Mouse (Mus musculus): ENCODE measurements at regions not wholly inside any gene's neighbourhood (a gene's known extent, or its start where the extent isn't known, plus 50 kb on each side); places are given as distances from the start of the nearest gene placed in this dataset.

DNA sequence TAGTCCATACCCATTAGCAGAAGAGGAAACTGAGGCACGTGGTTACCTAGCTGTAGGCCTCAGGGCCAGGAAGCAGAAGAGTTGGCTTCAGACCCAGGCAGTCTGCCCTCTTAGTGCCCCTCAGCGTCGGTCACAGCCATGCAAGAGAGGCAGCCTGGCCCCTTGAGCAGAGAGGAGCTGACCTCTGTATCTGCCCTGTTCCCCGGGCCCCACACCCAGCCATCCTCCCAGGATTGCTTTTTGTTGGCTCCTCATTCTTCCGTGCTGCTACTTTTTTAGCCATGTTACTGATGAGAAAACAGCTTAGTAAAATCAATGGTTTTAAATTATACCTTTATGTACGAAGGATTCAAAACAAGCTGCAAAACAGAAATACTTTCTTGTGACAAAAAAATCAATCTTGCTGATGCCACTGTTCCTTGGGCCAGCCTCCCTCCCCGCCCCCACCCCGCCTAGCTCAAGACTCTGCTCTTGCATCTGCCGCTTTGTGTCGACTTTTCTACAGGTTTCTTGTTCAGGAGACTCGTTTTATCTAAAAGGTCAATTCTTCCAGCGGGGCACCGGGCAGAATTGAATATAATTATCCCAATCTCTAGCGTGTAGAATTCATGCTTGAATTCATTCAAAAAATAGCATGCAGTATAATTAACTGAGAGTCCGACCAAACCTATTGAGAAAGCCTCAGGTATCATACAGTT, 70.8 kb downstream of the Sall1 start:
- no peak for DNase-seq (ENCODE audit: low spot score in 2 of 2)

- DNase-seq (ENCODE audit: low spot score in 2 of 2) = no peak
Observed at GRCm38 (mm10) chr8:88958843-88959242, 85.1 kb downstream of the Sall1 start.

DNA sequence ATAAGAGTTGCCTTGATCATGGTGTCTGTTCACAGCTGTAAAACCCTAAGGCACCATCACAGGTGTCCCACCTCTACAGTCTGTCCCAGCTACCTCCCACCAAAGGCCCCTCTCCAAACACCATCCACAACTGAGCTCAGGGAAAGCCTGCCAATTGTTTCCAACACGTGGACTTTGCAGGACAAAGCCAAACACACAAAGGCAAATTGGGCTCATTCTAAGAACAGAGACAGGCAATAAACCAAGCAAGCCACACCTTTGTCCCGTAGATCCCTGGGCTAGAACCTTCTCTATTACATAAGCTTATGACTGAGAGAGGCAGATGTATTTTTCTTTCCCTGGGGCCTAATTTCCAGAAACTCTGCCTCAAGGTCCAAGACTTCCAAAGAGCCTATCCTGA, 90.8 kb downstream of the Sall1 start:
- no peak for DNase-seq (ENCODE audit: low spot score in 2 of 2)

GRCm38 (mm10) chr8:88951829-88952155, 92.2 kb downstream of the Sall1 start:
- DNase-seq (ENCODE audit: low spot score in 2 of 2) = no peak

DNA sequence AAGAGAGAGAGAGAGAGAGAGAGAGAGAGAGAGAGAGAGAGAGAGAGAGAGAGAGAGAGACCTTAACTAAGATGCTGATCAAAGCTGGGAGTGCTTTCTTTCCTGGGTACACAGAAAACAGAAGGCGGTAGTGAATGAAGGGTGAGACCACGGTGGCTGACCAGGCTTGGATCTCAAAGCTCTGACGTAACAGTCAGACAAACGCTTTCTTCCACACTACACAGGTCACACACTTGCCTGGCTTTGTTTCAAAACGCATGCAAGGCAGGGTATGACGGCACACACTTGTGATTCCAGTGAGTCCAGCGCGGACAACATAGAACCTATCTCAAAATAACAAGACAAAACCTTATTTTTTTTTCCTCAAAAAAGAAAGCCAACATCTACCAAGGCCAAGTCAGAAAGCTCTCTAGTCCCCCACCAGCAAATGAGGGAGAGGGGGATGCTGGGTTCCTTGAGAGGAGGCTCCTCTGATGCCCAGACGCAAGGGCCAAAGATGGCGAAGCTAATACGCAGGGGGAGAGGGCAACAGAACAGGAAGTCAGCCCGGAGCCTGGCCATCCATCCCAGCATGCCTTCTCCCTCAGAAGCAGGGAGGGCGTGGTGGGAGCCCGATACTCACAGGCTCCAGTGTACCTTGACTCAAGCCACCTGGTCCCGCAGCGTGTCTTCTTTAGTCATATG, 92.7 kb downstream of the Sall1 start:
- no peak for DNase-seq (ENCODE audit: low spot score in 2 of 2)

- DNase-seq (ENCODE audit: low spot score in 2 of 2) = no peak
Observed at GRCm38 (mm10) chr8:88949975-88950374, 94.0 kb downstream of the Sall1 start.

DNA sequence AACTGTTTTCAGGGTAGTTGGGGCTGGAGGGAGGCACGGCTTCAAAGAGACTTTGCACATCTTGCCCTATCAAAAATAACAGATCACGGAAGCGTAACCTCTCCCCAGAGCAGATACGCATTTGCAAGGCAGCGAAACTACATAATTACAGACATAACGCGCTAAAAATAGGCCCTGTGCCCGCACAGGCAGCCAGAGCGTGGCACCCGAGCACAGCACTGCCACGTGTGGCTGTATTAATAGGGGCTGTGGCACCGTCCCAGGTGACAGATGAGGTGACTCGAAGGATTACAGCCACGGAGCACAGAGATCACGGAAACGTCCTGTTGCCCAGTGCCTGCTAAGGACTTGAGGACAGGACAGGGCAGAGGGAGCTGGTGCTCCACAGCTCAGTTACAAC, 95.0 kb downstream of the Sall1 start:
- DNase-seq (ENCODE audit: low spot score in 2 of 2) = peak in 1 of 2 experiments; percentile 5

DNA sequence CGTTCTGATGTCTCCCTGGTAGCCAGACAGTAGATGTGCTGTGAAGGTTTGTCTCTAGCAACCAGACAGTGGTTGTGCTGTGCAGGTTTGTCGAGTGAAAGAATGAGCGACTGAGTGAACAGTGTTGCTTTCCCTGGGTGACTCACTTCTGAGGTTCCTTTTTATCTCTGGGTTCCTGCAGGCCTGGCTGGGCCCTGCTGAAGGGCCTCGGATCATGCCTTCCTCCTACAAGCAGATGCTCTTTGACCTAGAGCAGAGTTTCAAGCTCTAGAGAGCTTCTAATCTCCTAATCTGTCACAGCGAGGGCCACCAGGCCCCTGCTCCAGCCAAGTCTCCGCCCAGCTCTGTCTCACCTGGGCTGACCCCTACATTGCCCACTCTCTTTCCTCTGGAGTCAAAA, 95.6 kb downstream of the Sall1 start:
- DNase-seq (ENCODE audit: low spot score in 2 of 2) = no peak

GRCm38 (mm10) chr8:88947384-88947783, 96.6 kb downstream of the Sall1 start:
- DNase-seq (ENCODE audit: low spot score in 2 of 2) = no peak

GRCm38 (mm10) chr8:88945656-88946055, 98.3 kb downstream of the Sall1 start:
- DNase-seq (ENCODE audit: low spot score in 2 of 2) = no peak

DNA sequence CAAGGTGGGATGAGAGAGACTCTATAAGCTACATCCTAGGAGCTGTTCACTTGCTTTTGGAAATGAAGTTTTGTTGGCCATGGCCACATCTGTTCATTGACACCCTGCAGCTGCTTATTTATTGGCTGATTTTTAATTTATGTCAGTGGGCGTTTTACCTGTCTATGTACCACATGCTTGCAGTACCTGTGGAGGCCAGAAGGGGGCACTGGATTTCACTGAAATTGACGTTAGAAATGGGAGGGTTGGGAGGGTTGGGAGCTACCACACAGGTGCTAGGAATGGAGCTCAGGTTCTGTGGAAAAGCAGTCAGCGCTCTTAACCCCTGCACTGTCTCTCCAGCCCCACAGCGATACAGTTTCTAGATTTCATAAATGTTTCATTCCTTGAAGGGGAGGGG, 99.9 kb downstream of the Sall1 start:
- DNase-seq (ENCODE audit: low spot score in 2 of 2) = no peak

DNA sequence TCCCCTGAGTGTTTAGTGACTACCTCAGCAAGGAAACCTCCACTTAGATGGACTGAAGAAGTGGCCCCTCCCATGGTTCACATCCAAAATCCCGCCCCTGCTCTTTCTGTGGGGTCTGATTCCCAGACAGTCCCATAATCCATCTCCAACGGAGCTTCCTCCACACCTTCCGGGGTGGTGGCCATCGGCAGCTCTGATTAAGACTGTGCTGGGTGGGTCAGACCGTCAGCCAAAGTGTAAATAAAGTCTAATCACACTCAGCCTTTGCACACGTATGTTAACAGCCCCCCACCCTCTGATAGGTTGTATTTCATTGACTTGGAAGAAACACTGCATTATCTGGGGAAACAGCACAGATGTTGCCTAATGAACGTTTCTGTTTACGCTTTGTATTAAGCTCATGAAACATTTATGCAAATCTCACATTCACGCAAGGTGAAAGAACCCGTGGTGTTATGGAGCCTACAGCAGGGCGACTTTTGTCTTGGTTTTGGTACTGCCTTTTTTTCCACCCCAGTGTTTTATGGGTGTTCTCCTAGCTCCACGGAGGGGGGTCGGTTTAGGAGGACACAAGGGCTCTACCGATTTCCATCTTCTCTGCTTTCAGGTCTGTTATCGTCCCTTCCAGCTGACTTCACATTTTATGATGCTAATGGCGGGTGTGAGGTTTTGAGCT, 104.8 kb downstream of the Sall1 start:
- no peak for DNase-seq (ENCODE audit: low spot score in 2 of 2)

- DNase-seq (ENCODE audit: low spot score in 2 of 2) = no peak
Observed at GRCm38 (mm10) chr8:88934708-88935107, 109.3 kb downstream of the Sall1 start.

DNA sequence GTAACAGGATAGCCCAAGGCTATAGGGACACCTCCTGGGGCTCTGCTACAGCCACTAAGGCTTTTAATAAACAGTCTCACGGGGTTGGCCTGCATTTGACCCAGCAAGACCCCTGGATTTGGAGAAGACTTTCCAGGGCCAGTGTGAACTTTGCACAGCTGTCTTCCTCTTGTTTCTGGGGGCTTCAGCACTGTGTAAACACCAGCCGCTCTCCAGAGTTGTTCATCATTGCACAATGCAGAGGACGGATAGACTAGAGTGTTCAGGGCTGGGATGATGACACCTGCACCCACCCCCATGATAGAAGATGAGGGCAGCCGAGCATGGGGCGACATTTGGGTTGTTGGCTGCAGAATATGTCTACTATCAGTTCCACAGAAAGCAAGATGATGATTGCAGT, 112.9 kb downstream of the Sall1 start:
- DNase-seq (ENCODE audit: low spot score in 2 of 2) = no peak

GRCm38 (mm10) chr8:88930370-88930769, 113.6 kb downstream of the Sall1 start:
- DNase-seq (ENCODE audit: low spot score in 2 of 2) = no peak

DNA sequence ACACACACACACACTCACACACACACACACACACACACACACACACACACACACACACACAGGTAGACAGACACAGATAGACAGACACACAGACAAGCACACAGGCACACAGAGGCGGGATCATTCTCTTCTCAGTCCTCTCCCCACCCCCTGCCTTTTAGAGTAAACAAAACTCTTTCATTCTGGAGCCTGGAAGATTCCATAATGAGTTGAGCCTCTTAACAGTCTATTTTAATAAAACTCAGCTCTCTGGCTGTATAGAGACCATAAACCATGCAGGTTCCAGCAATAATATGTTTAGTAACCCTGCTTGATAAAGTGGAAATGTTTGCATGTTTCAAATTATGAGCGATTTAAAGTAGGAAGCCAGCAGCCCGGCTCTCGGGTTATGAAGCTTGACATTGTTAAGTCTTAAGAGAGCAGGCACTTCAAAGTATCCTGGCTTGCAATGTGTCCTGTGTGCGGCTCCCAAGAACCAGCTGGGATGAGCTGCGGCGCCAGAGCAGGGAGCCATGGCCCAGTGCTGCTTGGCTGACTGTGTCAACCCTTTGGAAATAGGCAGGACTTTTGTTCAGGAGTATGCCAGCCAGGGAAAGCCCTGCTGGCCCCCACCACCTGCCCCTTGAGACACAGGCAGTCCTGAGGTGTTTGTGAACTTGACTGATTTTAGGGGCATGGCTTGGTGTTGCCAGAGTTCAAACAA, 115.1 kb downstream of the Sall1 start:
- DNase-seq (ENCODE audit: low spot score in 2 of 2) = peak in 1 of 2 experiments; percentile 55

DNA sequence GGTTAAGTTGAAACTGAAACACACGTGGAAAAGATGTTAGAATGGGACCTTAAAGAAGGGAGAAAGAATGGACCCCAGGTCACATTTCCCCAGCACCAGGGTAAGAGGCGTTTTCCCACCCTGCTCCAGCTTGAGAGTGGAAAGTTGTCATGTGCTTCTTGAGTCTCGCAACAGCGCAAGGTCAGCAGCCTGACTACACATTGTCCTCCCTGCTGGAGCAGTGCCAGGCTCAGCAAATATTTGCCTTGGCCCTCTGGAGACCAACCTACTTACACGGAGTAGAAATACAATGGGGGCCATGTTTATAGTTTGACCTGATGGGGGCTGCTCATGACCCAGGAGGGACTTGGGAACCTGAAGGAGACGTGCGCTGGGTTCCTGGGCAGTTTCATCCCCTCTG, 121.1 kb downstream of the Sall1 start:
- DNase-seq (ENCODE audit: low spot score in 2 of 2) = no peak

DNA sequence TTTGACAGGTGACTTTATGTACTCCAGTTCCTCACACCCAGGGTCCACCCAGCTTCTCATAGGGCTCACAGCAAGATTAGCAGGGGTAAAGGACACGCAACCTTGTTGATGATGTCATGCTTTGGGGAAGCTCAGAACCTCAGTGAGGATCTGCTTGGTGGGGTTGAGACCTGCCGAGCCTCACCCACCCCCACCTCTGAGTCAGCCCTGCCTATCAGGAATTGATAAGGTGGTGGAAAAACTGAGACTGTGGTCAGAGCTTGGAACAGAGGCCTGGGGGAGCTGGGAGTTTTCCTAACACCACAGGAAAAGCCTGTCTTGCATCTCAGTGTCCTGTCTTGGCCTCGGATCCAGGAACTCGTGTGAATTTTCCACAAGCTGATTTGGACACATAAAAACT, 122.0 kb downstream of the Sall1 start:
- no peak for DNase-seq (ENCODE audit: low spot score in 2 of 2)

DNA sequence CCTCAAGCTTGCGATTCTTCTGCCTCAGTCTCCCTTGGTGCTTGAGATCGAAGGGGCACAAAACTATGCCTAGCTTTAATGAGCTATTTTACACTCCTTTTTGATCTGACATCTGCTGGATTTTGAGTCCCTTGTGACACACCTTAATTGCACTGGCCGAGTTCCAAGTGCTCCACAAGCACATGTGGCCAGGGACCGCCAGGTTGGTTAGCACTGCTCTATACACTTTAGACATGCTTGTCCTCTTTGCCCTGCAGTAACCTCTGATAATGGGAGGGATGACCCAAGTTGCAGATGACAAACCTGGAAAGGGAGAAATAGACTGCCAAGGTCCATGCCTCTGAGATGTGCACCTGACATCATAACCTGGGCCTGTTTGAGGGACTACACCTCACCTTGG, 124.7 kb downstream of the Sall1 start:
- DNase-seq (ENCODE audit: low spot score in 2 of 2) = no peak

DNA sequence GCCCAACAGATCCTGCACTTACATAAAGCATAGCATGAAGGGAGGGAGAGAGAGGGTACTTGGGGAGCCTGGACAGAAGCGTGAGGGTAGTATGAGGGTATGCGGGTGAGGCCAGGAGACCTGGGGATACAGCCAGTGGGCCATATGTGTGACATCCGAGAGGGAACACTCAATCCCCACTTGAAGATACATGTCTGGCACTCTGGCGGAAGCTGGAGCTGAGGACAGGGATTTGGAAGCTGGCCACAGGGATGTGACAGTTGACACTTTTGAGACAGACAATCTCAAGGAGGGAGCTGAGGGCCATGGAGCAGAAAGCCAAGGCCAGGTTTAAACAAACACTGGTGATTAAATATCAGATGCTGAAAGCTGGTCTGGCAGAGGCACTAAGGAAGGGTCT, 127.9 kb downstream of the Sall1 start:
- DNase-seq (ENCODE audit: low spot score in 2 of 2) = no peak

DNA sequence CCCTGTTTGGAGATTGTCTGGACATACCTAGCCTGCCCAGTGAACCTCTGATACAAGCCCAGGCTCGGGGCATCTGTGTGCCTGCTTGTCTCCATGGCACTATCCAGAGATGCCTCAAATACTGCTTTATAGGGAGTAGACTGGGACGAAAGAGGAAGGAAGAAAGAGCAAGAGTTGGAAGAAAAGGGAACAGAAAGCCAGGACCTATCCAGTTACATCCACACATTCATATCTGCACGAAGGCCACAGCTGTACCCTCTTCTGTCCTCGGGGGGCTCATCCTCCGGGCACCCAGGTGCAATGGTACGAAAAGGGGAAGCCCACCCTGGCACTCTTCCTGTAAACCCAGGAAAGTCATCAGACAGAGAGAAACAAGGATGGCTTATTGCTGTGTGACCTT, 129.3 kb downstream of the Sall1 start:
- no peak for DNase-seq (ENCODE audit: low spot score in 2 of 2)

DNA sequence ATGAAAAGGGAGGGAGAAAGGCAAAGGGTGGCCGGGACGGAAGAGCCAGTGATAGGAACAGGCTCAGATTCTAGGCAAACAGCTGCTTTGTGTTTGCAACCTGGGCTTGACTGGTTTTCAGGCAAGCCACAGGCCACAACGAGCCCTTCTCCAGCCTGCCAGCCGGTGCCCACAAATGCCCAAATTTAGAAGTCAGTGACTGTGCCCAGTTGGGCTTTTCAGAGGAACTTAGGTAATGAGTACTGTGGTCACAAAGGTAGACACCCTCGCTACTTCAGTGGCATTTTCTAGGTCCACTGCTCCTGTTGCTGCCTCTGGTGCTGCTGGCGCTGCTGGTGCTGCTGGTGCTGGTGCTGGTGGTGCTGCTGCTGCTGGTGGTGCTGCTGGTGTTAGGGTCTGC, 129.8 kb downstream of the Sall1 start:
- no peak for DNase-seq (ENCODE audit: low spot score in 2 of 2)
